Mouse (Mus musculus): Measurements from ENCODE around the gene Fam53b.

DNA sequence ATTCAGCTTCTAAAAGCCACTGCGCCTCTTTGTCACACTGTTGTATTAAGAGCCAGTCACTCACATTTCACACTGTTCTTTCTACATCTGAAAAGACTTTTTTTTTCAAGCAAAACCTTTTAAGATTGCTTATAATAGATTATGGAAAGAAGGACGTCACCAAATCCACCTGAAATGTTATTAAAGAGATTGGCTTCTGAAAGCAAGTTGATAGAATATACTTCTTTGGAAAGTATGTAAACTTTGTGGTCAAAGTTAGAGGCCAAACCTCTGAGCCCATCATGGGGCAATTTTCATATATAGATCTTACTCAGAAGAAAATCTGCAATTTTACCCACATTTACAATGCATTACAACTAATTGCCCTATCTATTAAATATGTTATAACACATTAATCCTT lies 2.8 kb upstream of the Fam53b start:
- TF ChIP-seq MAFK (IDR thresholded peaks at IDR 0.05; ENCODE audit: insufficient read depth, low read depth, low read length) (no peak), CHD2 (IDR thresholded peaks at IDR 0.05; ENCODE audit: low read depth, low read length) (no peak), HCFC1 (IDR thresholded peaks at IDR 0.05; ENCODE audit: borderline replicate concordance, insufficient read depth, low read length) (no peak)
